Mouse (Mus musculus) heart, embryonic 12.5 days (tissue): ENCODE measurements at regions not wholly inside any gene's neighbourhood (a gene's known extent, or its start where the extent isn't known, plus 50 kb on each side); places are given as distances from the start of the nearest gene placed in this dataset.

Experiments
- ATAC-seq: fragments of 200-750 bp; cut with Nextera tagmentation; 2 replicates; pipeline ENCODE4 v1.8.0; 2017; ENCODE audit warnings: moderate TSS enrichment, moderate library complexity; ENCODE audit not compliant: insufficient number of reproducible peaks, low FRiP score
- H3K27ac ChIP-seq: fragments of 300-500 bp; sonication (generic); 2 replicates; pipeline ENCODE4 v1.5.1; 2016; ENCODE audit warnings: mild to moderate bottlenecking, moderate library complexity; ENCODE audit not compliant: poor library complexity, severe bottlenecking
- H3K27me3 ChIP-seq: fragments of 300-500 bp; sonication (generic); replicated peaks from 2 replicates; pipeline ENCODE4 v1.6.1; 2016; ENCODE audit warnings: mild to moderate bottlenecking, moderate library complexity
- H3K36me3 ChIP-seq: fragments of 300-500 bp; sonication (generic); 2 replicates; pipeline ENCODE4 v1.6.1; 2016; ENCODE audit warnings: mild to moderate bottlenecking, moderate library complexity
- H3K4me1 ChIP-seq: fragments of 300-500 bp; sonication (generic); replicated peaks from 2 replicates; pipeline ENCODE4 v1.6.1; 2016; ENCODE audit warnings: mild to moderate bottlenecking
- H3K4me2 ChIP-seq: fragments of 300-500 bp; sonication (generic); 2 replicates; pipeline ENCODE4 v1.6.1; 2016; ENCODE audit warnings: mild to moderate bottlenecking, moderate library complexity
- H3K4me3 ChIP-seq: fragments of 300-500 bp; sonication (generic); 2 replicates; pipeline ENCODE4 v1.5.1; 2016; ENCODE audit warnings: mild to moderate bottlenecking
- H3K9ac ChIP-seq: fragments of 300-500 bp; sonication (generic); 2 replicates; pipeline ENCODE4 v1.6.1; 2016; ENCODE audit warnings: mild to moderate bottlenecking, moderate library complexity
- H3K9me3 ChIP-seq: fragments of 300-500 bp; sonication (generic); replicated peaks from 2 replicates; pipeline ENCODE4 v1.6.1; 2016; ENCODE audit warnings: mild to moderate bottlenecking, moderate library complexity
- WGBS: fragments of 180-500 bp; shearing (Covaris S2); methylation state at CpG from one replicate; pipeline ENCODE4 v1.1.7; 2016; 5-methylcytosine and 5-hydroxymethylcytosine counted together

DNA sequence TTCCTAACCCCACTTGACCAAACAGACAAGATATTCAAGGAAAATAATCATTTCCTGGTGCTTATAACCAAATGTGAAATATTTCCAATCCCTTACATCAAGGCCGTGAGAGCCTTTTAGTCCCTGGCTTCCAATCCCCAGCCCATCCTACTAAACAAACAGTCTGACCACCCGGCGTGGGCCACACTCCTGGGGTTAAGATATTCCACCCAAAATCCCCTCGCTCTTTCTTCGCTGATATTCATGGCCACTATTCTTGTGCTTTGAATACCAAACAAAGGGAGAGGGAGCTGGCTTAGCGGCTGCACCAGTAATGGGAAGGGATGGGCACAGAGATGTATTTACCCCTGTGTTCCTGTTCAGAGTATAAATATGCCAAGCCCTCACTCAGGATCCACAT is 139.4 kb downstream of the Foxa2 start:
- 76% methylated on average over 6 of the region's 6 CpGs for WGBS

DNA sequence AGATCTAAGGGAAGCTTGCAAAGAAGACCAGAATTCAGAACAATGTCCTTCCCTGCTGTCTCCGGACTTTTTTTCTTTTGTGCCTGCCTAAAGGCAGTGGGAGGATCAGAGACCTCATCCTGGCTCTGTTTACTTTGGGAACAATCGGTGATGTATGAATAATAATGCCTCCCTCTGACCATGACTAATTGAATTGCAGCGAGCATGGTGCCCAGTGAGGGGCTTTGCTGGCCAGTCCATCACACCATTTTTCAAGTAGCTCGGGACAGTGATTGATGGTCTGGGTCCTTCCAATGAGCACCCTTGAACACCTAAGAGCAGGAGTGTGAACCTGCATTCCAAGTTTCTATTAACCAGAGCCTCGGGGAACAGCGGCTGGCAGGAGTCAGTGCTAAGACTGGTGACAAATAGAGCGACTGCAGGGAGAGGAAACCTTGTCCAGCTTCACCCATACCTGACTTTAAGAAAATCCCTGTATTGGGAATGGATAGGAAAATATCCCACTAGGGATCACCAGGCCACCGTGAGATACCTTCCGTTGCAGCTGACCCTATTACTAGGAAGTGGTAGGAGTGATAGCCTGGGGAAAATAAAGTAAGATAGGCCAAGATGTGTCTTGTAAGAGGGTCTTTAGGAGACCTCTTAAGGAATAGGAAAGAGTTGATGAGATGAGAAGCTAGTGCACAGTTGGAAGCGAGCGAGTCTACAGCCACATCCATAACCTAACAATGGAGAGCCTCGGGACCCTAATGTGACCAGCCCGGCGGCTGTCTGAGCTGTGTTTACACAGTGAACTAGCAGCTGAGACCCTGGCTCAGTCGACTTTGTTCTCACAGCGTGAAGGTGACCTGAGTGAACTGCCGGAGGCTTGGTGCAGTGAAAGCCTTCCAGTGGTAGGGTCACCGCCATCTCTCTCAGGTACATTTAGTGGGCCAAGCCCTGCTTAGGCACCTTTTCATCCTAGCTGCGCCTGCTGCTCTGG is 140.7 kb downstream of the Foxa2 start:
- H3K9ac ChIP-seq, result no peak overlapping the region
- H3K27ac ChIP-seq, result no peak overlapping the region
- H3K4me3 ChIP-seq, result no peak overlapping the region
- no peak overlapping the region for H3K4me2 ChIP-seq
- H3K4me1 ChIP-seq, result no peaks in the 10 kb centered on the region
- WGBS, result 49% methylated on average over 19 of the region's 19 CpGs
- H3K27me3 ChIP-seq, result no peaks in the 10 kb centered on the region
- no peak for ATAC-seq
- H3K9me3 ChIP-seq, result no peaks in the 10 kb centered on the region
- no peaks in the 10 kb centered on the region for H3K36me3 ChIP-seq

More for the DNA sequence above, 139.4 kb downstream of the Foxa2 start:
- Histone ChIP-seq H3K9ac (no peak overlapping the region), H3K4me3 (no peak overlapping the region), H3K4me2 (no peak overlapping the region), H3K27ac (no peak overlapping the region), H3K9me3 (no peaks in the 10 kb centered on the region), H3K27me3 (no peaks in the 10 kb centered on the region), H3K4me1 (no peaks in the 10 kb centered on the region), H3K36me3 (no peaks in the 10 kb centered on the region)
- no peak for ATAC-seq

DNA sequence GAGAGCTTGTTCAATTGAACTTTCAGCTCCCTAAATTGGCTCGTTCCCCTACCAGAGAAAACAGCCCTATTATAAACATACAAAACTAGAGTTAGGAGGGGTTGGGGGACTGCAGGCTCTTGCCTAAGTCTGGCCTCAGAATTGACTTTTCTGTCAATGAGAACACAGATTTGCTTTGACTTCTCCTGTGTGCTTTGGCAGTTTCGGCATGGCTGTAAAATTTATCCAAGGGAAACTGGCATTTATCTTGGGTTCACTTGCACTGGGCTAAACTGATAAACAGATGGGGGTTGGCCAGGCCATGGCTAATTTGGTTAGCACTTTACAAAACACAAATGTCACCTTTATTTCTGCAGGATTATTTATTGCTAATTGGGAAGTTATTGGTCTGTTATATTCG is 141.7 kb downstream of the Foxa2 start:
- H3K27ac ChIP-seq, result no peak overlapping the region
- H3K4me2 ChIP-seq, result no peak overlapping the region
- no peak overlapping the region for H3K9ac ChIP-seq
- no peaks in the 10 kb centered on the region for H3K27me3 ChIP-seq
- 47% methylated on average over 3 of the region's 3 CpGs for WGBS
- ATAC-seq, result no peak
- H3K36me3 ChIP-seq, result no peaks in the 10 kb centered on the region
- H3K4me3 ChIP-seq, result no peak overlapping the region
- no peaks in the 10 kb centered on the region for H3K9me3 ChIP-seq
- H3K4me1 ChIP-seq, result no peaks in the 10 kb centered on the region

DNA sequence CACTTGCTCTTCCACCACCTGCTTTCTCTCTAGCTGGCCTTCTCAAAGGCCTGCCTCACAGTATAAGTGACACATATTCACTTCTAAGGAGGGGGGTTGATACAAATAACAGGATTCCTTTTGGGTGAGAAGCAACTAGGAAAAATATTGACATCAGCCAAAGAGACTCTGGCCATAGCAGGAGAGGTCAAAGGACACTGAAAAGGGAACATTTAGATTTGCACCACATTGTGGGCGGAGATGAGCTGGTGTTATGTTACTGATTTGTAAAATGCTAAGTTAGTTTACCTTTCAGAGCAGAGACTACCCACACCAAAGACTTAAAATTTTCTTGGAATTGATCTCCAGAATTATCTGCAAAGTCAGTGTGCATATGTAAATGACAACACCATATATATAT is 147.5 kb downstream of the Foxa2 start:
- no peak for ATAC-seq
- Histone ChIP-seq H3K4me3 (no peak overlapping the region), H3K9ac (no peak overlapping the region), H3K4me1 (no peaks in the 10 kb centered on the region), H3K9me3 (no peaks in the 10 kb centered on the region), H3K27me3 (no peaks in the 10 kb centered on the region), H3K27ac (no peak overlapping the region), H3K36me3 (no peaks in the 10 kb centered on the region), H3K4me2 (no peak overlapping the region)
- WGBS, result 73% methylated on average over 1 of the region's 1 CpGs

DNA sequence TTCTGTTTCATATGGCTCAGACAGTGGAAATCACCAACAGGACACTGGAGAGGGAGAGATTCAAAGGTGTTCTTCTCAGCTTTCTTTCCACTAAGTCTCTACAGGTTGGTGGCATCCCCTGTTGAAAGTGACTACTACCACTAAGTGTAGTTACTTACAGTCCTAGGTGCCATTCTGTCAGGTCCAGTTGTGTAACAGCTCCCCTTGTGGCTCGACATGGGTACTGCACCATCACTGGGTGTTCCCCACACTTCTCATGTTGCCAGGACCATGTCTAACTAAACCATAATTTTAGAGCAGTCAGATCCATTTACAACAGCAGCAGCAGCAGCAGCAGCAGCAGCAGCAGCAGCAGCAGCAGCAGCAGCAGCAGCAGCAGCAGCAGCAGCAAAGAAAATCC is 151.1 kb downstream of the Foxa2 start:
- H3K27ac ChIP-seq, result no peak overlapping the region
- ATAC-seq, result 0 out of 2 replicates have a peak, but pooled peaks have one; percentile 45
- H3K9me3 ChIP-seq, result no peaks in the 10 kb centered on the region
- H3K4me3 ChIP-seq, result no peak overlapping the region
- 0% methylated on average over 1 of the region's 1 CpGs for WGBS
- no peak overlapping the region for H3K4me2 ChIP-seq
- no peaks in the 10 kb centered on the region for H3K27me3 ChIP-seq
- no peaks in the 10 kb centered on the region for H3K4me1 ChIP-seq
- no peaks in the 10 kb centered on the region for H3K36me3 ChIP-seq
- no peak overlapping the region for H3K9ac ChIP-seq

DNA sequence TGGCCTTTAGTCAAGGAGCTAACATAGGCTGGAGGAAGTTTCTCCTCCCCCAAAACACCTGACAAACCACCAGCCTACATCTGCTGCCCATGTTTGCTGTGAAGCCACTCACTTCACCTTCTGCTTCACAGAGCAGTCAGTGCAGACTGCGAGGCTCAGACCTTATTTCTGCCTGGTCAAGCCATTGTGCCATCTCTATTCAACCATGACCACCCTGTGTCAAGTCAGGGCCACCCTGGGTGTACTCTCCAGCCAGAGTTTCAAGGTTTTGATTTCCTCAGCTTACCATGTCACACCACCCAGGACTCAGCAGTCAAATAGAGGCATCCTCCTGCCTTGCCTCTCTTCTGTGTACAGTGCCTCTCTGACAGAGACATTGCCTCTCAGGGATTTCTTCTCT is 152.6 kb downstream of the Foxa2 start:
- Histone ChIP-seq H3K27me3 (no peaks in the 10 kb centered on the region), H3K4me1 (no peaks in the 10 kb centered on the region), H3K27ac (no peak overlapping the region), H3K9ac (no peak overlapping the region), H3K4me2 (no peak overlapping the region), H3K36me3 (no peaks in the 10 kb centered on the region), H3K4me3 (no peak overlapping the region), H3K9me3 (no peaks in the 10 kb centered on the region)
- 64% methylated on average over 1 of the region's 1 CpGs for WGBS
- ATAC-seq, result no peak

DNA sequence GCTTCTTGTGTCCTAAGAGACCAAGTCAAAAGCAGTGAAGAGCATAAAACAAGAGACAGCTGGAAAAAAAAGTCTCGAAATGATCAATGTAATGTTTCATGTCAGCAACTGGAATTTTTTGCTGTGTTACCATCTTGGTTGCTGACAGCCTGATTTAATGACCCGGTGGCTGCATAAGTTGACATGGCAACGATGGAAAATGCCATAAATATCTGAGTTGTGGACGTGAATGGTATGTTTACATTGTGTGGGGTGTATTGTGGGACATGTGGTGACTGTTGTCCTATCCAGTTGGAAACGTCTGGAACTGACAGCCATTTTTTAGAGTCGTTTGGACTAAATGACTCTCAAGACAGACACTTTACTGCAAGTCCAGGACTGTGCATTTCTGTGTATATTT is 160.6 kb downstream of the Foxa2 start:
- Histone ChIP-seq H3K9me3 (no peaks in the 10 kb centered on the region), H3K4me3 (no peak overlapping the region), H3K36me3 (no peaks in the 10 kb centered on the region), H3K27ac (no peak overlapping the region), H3K27me3 (no peaks in the 10 kb centered on the region), H3K4me1 (no peaks in the 10 kb centered on the region), H3K4me2 (no peak overlapping the region), H3K9ac (no peak overlapping the region)
- ATAC-seq, result no peak
- WGBS, result 49% methylated on average over 6 of the region's 6 CpGs

DNA sequence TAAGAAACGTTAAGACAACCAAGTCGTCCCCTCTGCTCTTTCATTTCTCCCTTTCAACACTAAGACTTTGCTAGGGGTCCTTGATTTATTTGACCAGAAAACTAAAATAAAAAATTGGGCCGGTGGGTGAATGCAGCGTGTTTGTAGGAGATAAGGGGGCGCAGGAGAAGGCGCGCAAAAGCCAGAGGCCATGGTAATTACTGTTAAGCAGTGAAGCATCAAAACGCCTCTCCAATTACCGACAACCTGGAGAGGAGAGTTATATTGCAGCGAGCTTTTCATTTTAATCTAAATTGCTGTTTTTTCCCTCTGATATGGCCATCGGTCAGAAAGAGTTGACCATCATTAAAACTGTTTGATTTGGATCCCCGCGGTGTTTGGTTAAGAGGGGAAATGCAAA is 168.9 kb downstream of the Foxa2 start:
- H3K27me3 ChIP-seq, result peaks cover 7% of the 10 kb centered on the region; the same call in 1 of the 2 replicates
- no peak for ATAC-seq
- peak overlapping the region; percentile 29 for H3K4me2 ChIP-seq
- H3K36me3 ChIP-seq, result no peaks in the 10 kb centered on the region
- H3K4me1 ChIP-seq, result peaks cover 12% of the 10 kb centered on the region
- no peak overlapping the region for H3K27ac ChIP-seq
- no peaks in the 10 kb centered on the region for H3K9me3 ChIP-seq
- no peak overlapping the region for H3K9ac ChIP-seq
- H3K4me3 ChIP-seq, result no peak overlapping the region
- WGBS, result 33% methylated on average over 13 of the region's 13 CpGs

DNA sequence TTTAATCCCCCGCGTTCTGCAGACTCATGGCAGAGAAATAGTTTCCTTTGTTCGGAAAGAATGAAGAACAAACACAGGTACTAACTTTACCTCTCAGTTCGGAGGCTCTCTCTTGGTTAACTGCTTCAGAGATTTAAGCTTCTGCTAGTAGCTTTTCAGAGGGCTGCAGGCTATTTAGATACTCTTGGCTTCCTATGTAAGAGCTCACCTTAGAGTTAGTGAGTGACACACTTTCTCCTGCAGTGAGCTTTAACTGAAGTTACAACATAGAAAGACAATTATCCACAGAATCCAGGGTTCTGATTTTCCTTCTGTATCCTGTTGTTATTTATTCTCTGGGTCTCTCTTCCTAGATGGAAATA is 169.2 kb downstream of the Foxa2 start:
- Histone ChIP-seq H3K27ac (no peak overlapping the region), H3K9me3 (no peaks in the 10 kb centered on the region), H3K4me3 (peak overlapping the region; percentile 51; the same call in 1 of the 2 replicates), H3K9ac (no peak overlapping the region), H3K27me3 (peaks cover 7% of the 10 kb centered on the region; the same call in 1 of the 2 replicates), H3K4me2 (peak overlapping the region; percentile 83), H3K36me3 (no peaks in the 10 kb centered on the region), H3K4me1 (peaks cover 12% of the 10 kb centered on the region)
- WGBS, result 19% methylated on average over 4 of the region's 4 CpGs
- ATAC-seq, result no peak

DNA sequence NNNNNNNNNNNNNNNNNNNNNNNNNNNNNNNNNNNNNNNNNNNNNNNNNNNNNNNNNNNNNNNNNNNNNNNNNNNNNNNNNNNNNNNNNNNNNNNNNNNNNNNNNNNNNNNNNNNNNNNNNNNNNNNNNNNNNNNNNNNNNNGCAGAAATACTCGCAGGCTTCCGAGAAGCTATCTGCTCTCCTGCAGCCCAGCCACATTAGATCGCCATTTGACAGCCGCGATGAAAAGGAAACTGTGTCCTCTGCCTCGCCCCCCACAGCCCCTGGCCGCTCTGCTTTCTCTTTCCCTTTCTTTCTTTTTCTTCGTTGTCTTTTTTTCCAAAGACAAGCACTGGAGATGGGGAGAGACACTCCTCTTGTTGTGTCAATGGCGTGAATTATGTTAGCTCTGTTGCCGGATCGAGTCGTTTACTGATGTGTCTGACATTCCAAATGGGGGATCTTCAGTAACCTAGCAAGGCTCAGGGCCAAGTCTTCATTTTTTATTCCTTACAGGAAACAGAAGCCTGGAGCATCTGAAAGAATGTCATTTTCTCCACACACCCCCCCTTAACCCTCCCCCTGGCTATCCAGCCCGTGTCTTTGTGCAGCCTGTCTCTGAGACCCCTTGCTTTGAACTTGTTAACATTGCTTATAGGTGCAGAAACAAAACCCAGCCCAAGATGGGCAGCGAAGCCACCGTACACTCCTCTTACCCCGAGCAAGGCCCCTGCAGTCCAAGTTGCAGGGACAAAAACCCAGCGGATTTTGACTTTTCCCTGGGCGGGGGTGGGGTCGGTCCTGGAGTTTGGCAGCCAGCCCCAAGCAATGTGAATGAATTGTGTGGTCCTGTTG is 169.8 kb downstream of the Foxa2 start:
- no peak for ATAC-seq
- 17% methylated on average over 19 of the region's 19 CpGs for WGBS

DNA sequence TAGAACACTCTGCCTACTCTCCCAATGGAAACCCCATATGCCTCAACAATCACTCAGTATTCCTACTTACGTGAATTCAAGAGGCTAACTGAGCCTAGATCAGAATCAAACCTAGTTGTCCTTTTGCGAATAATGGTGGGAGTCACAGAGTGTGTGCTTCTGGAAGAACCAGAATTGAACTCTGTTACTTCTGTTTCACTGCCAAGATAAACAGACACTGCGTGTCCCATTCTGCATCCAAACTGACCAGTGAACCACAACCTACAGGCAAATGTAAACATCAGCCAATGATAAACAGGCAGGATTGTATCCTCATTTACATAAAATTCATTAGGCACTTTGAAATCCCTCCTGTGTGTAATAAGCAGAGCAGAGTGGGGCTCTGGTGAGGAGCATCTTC is 173.8 kb downstream of the Foxa2 start:
- H3K27ac ChIP-seq, result no peak overlapping the region
- H3K4me2 ChIP-seq, result no peak overlapping the region
- H3K36me3 ChIP-seq, result no peaks in the 10 kb centered on the region
- no peak for ATAC-seq
- WGBS, result 78% methylated on average over 3 of the region's 3 CpGs
- peaks cover 2% of the 10 kb centered on the region; the same call in 1 of the 2 replicates for H3K27me3 ChIP-seq
- no peak overlapping the region for H3K4me3 ChIP-seq
- H3K9me3 ChIP-seq, result no peaks in the 10 kb centered on the region
- no peak overlapping the region for H3K9ac ChIP-seq
- H3K4me1 ChIP-seq, result peaks cover 12% of the 10 kb centered on the region

More for the DNA sequence above, 169.8 kb downstream of the Foxa2 start:
- Histone ChIP-seq H3K4me3 (peak overlapping the region; percentile 51), H3K4me1 (peaks cover 12% of the 10 kb centered on the region), H3K27ac (no peak overlapping the region), H3K9ac (peak overlapping the region; percentile 40), H3K9me3 (no peaks in the 10 kb centered on the region), H3K27me3 (peaks cover 7% of the 10 kb centered on the region; the same call in 1 of the 2 replicates), H3K36me3 (no peaks in the 10 kb centered on the region), H3K4me2 (peak overlapping the region; percentile 83)
